Mouse (Mus musculus) large intestine, adult 2 months (tissue): ENCODE results near the gene Atp2a3. TPM values are rescaled to one million over a fixed set of nuclear protein-coding genes. Genes with fewer than 3 reads are reported as not detected.

Source experiments
- DNase-seq: peaks from one replicate; pipeline ENCODE4 v3.0.0-alpha.2; 2012; ENCODE audit warnings: low read depth, low spot score
- WGBS: fragments of 180-500 bp; shearing (Covaris S2); methylation state at CpG from one replicate; pipeline ENCODE4 v1.1.7; 2018; 5-methylcytosine and 5-hydroxymethylcytosine counted together
- polyA plus RNA-seq: library from polyadenylated mRNA; depleted of rRNA; stranded (reverse); fragments of >200 nt; gene quantifications from 2 replicates; pipeline ENCODE4 v1.2.3, GENCODE M21; 2012; rRNA removed

The Atp2a3 gene
- 118 and 136 TPM in 2 replicates for polyA plus RNA-seq

- 2% methylated on average over 70 of the region's 70 CpGs for WGBS
- DNase-seq: no peak
These were observed at the start of gene Atp2a3 for GRCm38 (mm10) chr11:72961072-72961980. Gene Atp2a3, plus strand, starts transcription at chr11:72961169.

GRCm38 (mm10) chr11:72917299-72917996 is 43.5 kb upstream of the Atp2a3 start:
- no peak for DNase-seq
- 54% methylated on average over 7 of the region's 7 CpGs for WGBS

GRCm38 (mm10) chr11:72923116-72923515 is 37.9 kb upstream of the Atp2a3 start:
- no peak for DNase-seq
- 48% methylated on average over 4 of the region's 4 CpGs for WGBS

- WGBS: 69% methylated on average over 1 of the region's 1 CpGs
- DNase-seq: no peak
These were observed 36.5 kb upstream of the Atp2a3 start for GRCm38 (mm10) chr11:72924458-72924857.

GRCm38 (mm10) chr11:72925067-72925466 is 35.9 kb upstream of the Atp2a3 start:
- WGBS: 11% methylated on average over 2 of the region's 2 CpGs

GRCm38 (mm10) chr11:72926226-72926890 is 34.6 kb upstream of the Atp2a3 start:
- no peak for DNase-seq
- WGBS: 55% methylated on average over 13 of the region's 13 CpGs

More at GRCm38 (mm10) chr11:72925067-72925466, 35.9 kb upstream of the Atp2a3 start:
- no peak for DNase-seq

- no peak for DNase-seq
These were observed 32.5 kb upstream of the Atp2a3 start for GRCm38 (mm10) chr11:72928516-72928915.

GRCm38 (mm10) chr11:72940208-72941143 is 20.5 kb upstream of the Atp2a3 start:
- no peak for DNase-seq
- WGBS: 38% methylated on average over 20 of the region's 20 CpGs

More at GRCm38 (mm10) chr11:72928516-72928915, 32.5 kb upstream of the Atp2a3 start:
- WGBS: 33% methylated on average over 2 of the region's 2 CpGs

GRCm38 (mm10) chr11:72944996-72945793 is 15.8 kb upstream of the Atp2a3 start:
- 65% methylated on average over 7 of the region's 7 CpGs for WGBS
- DNase-seq: no peak

GRCm38 (mm10) chr11:72945875-72946559 is 15.0 kb upstream of the Atp2a3 start:
- WGBS: 49% methylated on average over 6 of the region's 6 CpGs
- DNase-seq: no peak

- WGBS: 58% methylated on average over 6 of the region's 6 CpGs
These were observed 14.3 kb upstream of the Atp2a3 start for GRCm38 (mm10) chr11:72946560-72947119.

GRCm38 (mm10) chr11:72947840-72948239 is 13.1 kb upstream of the Atp2a3 start:
- 83% methylated on average over 11 of the region's 11 CpGs for whole genome bisulfite sequencing
- no peak for DNase-seq

More at GRCm38 (mm10) chr11:72946560-72947119, 14.3 kb upstream of the Atp2a3 start:
- no peak for DNase-seq

- WGBS: 52% methylated on average over 7 of the region's 7 CpGs
- DNase-seq: no peak
These were observed 12.7 kb upstream of the Atp2a3 start for GRCm38 (mm10) chr11:72948254-72948653.

- 15% methylated on average over 22 of the region's 22 CpGs for WGBS
- no peak for DNase-seq
These were observed 9.6 kb upstream of the Atp2a3 start for GRCm38 (mm10) chr11:72951137-72952000.

GRCm38 (mm10) chr11:72952226-72952625 is 8.7 kb upstream of the Atp2a3 start:
- DNase-seq: peak; percentile 88

GRCm38 (mm10) chr11:72952697-72953096 is 8.3 kb upstream of the Atp2a3 start:
- 21% methylated on average over 6 of the region's 6 CpGs for WGBS

More at GRCm38 (mm10) chr11:72952226-72952625, 8.7 kb upstream of the Atp2a3 start:
- 17% methylated on average over 3 of the region's 3 CpGs for WGBS

More at GRCm38 (mm10) chr11:72952697-72953096, 8.3 kb upstream of the Atp2a3 start:
- no peak for DNase-seq
